Mouse (Mus musculus): Measurements from ENCODE around the gene Krtap4-7. TPM values are rescaled to one million over a fixed set of nuclear protein-coding genes. Genes with fewer than 3 reads are reported as not detected.

Gene Krtap4-7
- under 1 TPM in 1 of 2 experiments, not detected in 1; 0.16 TPM for polyA plus RNA-seq (2017; shearing (Covaris generic))

DNA sequence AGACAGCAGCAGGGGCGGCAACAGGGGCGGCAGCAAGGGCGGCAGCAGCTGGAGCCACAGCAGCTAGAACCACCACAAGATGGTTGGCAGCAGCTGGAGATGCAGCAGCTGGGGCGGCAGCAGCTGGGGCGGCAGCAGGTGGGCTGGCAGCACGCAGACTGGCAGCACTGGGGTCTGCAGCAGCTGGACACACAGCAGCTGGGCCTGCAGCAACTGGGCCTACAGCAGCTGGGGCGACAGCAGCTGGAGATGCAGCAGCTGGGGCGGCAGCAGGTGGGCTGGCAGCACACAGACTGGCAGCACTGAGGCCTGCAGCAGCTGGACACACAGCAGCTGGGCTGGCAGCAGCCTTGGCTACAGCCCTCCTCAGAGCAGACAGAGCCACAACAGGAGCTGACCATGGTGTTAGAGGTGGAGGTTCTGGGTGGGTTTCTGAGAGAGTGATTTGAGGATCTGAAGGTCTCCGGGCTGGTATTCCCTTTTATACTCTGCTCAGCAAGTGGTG lies at the start of gene Krtap4-7:
Gene Krtap4-7, minus strand, starts transcription at position 455 of the 505 bp plus-strand sequence.

DNA sequence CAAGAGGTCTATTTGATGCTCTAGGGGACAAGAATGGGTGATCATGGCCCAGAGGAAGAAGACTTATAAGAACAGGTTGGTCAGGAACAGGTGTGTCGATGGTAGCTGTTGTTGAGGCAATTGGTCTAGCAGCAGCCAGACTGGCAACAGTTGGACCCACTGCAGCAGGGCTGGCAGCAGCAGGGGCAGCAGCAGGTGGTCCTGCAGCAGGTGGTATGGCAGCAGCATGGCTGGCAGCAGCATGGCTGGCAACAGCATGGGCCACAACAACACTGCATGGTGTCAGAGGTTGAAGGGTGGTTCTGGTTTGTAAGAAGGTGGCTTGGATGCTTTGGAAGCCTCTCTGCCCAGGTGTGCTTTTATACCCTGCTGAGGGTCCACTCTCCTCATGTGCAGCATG lies 46.6 kb upstream of the Krtap4-7 start, which contains the start of gene Gm14190:
Gene Gm14190, minus strand, starts transcription at position 278 of the 400 bp plus-strand sequence.

DNA sequence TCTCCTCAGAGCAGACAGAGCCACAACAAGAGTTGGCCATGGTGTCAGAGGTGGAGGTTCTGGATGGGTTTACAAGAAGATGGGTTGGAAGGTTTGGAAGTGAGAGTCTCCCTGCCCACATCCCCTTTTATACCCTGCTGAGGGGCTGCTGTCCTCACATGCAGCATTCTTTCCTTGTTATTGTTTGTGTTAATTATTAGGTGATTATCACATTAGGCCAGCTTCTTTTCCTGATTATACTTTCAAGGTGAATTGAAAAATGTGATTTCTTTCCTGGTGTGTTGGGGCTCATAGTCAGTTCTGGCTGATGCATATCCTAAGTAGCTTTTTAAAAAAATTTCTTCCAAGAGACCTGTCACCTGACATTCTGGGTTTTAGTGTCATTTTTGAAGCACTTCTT lies 22.0 kb upstream of the Krtap4-7 start, which contains the start of gene Krtap4-6:
Gene Krtap4-6, minus strand, starts transcription at position 101 of the 400 bp plus-strand sequence.

DNA sequence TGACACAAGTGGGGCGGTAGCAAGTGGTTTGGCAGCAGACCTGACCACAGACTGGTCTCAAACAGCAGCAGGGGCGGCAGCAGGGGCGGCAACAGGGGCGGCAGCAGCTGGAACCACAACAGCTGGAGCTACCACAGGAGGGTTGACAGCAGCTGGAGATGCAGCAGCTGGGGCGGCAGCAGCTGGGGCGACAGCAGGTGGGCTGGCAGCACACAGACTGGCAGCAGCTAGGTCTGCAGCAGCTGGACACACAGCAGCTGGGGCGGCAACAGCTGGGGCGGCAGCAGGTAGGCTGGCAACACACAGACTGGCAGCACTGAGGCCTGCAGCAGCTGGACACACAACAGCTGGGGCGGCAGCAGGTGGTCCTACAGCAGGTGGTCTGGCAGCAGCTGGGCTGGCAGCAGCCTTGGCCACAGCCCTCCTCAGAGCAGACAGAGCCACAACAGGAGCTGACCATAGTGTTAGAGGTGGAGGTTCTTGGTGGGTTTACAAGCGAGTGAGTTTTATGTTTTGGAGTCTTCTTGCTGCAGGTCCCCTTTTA lies 14.7 kb upstream of the Krtap4-7 start, which contains the start of gene Gm11563:
Gene Gm11563, minus strand, starts transcription at position 494 of the 544 bp plus-strand sequence.

DNA sequence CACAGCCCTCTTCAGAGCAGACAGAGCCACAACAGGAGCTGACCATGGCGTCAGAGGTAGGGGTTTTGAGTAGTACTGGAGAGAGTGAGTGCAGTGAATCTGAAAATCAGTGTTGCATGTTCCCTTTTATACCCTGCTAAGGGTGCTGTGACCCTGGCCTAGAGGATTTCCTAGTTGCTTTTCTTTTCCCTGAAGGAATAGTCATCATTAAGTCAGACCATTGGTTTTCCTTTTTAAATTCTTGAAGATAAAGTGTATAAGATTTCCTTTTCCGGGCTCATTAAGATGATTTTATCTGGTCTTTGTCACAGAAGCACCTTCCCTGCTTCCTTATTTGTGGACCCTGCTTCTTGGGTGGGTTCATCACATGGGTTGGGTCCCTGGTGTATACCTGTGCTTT lies 6.2 kb upstream of the Krtap4-7 start, which contains the start of gene Gm11555:
Gene Gm11555, minus strand, starts transcription at position 101 of the 400 bp plus-strand sequence.

DNA sequence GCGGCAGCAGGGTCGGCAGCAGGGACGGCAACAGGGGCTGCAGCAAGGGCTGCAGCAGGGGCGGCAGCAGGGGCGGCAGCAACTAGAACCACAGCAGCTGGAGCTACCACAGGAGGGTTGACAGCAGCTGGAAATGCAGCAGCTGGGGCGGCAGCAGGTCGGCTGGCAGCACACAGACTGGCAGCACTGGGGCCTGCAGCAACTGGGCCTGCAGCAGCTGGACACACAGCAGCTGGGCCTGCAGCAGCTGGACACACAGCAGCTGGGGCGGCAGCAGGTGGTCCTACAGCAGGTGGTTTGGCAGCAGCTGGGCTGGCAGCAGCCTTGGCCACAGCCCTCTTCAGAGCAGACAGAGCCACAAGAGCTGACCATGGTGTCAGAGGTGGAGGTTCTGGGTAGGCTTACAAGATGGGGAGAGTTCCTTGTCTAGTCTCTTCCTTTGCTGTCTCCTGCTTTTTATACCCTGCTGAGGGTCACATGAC lies 9.2 kb downstream of the Krtap4-7 start, which contains the start of gene Krtap4-2:
Gene Krtap4-2, minus strand, starts transcription at position 432 of the 482 bp plus-strand sequence.

DNA sequence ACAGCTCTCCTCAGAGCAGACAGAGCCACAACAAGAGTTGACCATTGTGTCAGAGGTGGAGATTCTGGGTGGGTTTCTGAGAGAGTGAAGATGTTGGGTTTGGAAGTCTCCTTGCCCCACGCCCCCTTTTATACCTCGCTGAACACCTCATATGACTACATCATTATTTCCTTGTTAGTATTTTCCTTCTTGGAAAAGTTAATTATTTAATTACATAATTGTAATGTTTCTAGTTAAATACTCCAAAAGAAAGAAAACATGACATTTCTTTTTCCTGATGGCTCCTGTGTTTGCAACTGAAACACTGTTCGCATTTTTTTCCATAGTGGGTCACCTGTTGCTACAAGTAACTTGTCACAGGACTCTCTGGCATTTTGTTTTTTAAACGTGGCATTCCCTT lies 15.8 kb downstream of the Krtap4-7 start, which contains the start of gene Krtap4-1:
Gene Krtap4-1, minus strand, starts transcription at position 101 of the 400 bp plus-strand sequence.

DNA sequence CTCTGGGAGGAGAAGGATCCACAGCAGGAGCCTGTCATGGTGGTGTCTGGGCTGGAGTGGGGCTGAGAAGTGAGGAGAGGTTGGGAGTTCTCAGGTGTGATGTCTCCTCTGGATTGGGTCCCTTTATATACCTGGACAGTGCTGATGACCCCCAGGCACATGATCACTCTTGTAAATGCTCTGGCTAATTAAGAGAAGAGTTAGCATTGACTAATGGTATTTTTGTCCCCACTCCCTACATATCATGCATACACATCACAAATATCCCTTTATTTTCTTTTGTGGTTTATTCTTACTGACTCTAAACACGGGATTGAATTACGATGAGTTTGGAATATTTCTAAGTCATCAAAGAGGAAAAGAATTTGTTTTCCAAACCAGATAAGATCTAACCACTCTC lies 23.6 kb downstream of the Krtap4-7 start, which contains the start of gene Gm11562:
Gene Gm11562, minus strand, starts transcription at position 101 of the 400 bp plus-strand sequence.

DNA sequence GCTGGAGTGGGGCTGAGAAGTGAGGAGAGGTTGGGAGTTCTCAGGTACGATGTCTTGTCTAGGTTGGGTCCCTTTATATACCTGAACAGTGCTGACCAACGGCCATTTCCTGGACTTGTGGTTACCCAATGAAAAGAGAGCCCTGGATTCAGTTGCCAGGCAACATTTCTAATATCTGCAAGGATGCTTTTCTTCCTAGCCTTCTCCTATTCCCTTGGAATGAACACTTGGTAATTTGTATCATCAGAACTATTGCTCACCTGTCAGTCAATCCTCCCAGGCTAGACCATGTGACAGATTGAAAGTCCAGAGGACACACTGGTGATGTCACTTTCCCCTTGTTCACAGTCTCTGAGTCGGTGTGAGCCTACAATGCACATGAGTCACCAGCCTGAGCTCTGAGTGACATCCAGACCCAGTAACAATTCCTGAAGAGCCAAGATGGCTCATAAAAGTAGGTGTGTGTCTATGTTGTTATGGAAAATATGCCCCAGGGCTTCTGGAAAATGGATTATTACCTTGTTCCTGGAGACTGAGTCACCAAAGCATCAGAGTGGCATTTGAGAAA lies 29.0 kb downstream of the Krtap4-7 start, which contains the start of gene Krtap2-4:
Gene Krtap2-4, minus strand, starts transcription at position 51 of the 568 bp plus-strand sequence.

DNA sequence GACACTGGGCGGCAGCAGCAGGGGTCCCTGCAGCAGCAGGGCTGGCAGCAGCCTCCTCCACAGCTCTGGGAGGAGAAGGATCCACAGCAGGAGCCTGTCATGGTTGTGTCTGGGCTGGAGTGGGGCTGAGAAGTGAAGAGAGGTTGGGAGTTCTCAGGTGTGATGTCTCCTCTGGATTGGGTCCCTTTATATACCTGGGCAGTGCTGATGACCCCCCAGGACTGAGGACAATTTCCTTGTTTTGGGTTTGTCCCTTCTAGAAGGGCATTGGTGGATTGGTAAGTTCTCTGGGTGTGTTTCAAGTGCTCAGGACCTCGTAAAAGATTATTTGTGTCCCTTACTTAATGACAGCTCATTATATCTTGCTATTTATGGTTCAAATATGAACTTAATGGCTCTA lies 33.8 kb downstream of the Krtap4-7 start, which contains the start of gene Gm11937:
Gene Gm11937, minus strand, starts transcription at position 101 of the 400 bp plus-strand sequence.

DNA sequence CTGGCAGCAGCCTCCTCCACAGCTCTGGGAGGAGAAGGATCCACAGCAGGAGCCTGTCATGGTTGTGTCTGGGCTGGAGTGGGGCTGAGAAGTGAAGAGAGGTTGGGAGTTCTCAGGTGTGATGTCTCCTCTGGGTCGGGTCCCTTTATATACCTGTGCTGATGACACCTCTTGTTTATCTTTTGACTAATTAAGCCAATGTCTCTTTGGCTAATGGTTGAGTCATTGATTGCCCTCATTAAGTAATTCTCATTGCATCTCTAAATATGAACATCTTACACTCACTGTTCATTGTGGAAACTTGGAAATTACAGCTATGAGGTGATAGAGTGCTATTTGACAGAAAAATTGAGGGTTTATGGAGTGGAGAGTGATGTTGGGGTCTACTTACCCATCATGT lies 40.7 kb downstream of the Krtap4-7 start, which contains the start of gene Gm11938:
Gene Gm11938, minus strand, starts transcription at position 101 of the 400 bp plus-strand sequence.

DNA sequence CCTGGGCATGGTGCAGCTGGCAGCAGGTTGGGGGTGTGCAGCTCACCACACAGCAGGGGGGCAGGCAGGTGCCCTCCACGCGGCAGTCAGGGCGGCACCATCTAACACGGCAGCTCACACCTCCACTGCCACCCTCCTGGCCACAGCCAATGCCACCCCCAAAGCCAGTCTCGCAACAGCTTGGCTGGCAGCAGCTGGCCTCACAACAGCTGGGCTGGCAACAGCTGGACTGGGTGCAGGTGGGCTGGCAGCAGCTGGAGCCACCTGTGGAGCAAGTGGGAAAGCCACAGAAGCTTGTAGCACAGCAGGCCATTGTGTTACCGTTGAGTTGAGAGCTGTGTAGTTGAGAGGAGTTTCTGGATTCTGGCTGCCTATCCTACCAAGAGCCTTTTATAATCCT lies 46.1 kb downstream of the Krtap4-7 start, which contains the start of gene Krtap9-3:
Gene Krtap9-3, minus strand, starts transcription at position 364 of the 400 bp plus-strand sequence.

Other genes starting within 250 kb of the Krtap4-7 start
- under 1 TPM in 1 of 2 experiments, not detected in 1; 0.22 TPM for gene Krt12, start 221.8 kb downstream of the Krtap4-7 start, polyA plus RNA-seq (2017; shearing (Covaris generic))
- under 1 TPM in 1 of 2 experiments, not detected in 1; 0.15 TPM for gene Krt20, start 205.9 kb downstream of the Krtap4-7 start, polyA plus RNA-seq (2017; shearing (Covaris generic))
- gene Krt23, start 151.0 kb downstream of the Krtap4-7 start, polyA plus RNA-seq (2017; shearing (Covaris generic)) = under 1 TPM; 0.71 to 0.82 TPM
- gene Krt39, start 122.8 kb downstream of the Krtap4-7 start, polyA plus RNA-seq (2017; shearing (Covaris generic)) = not detected
- gene Krt40, start 100.9 kb downstream of the Krtap4-7 start, polyA plus RNA-seq (2017; shearing (Covaris generic)) = not detected
- not detected for gene Krtap3-3, start 93.2 kb downstream of the Krtap4-7 start, polyA plus RNA-seq (2017; shearing (Covaris generic))
- gene Krtap3-2, start 87.2 kb downstream of the Krtap4-7 start, polyA plus RNA-seq (2017; shearing (Covaris generic)) = 1 to 10 TPM in 1 of 2 experiments, not detected in 1; 3.5 TPM
- gene Gm11939, start 84.6 kb downstream of the Krtap4-7 start, polyA plus RNA-seq (2017; shearing (Covaris generic)) = under 1 TPM in 1 of 2 experiments, not detected in 1; 0.60 TPM
- not detected for gene Krtap3-1, start 77.5 kb downstream of the Krtap4-7 start, polyA plus RNA-seq (2017; shearing (Covaris generic))
- gene Krtap1-5, start 63.1 kb downstream of the Krtap4-7 start, polyA plus RNA-seq (2017; shearing (Covaris generic)) = under 1 TPM in 1 of 2 experiments, not detected in 1; 0.55 TPM
- gene Krtap1-4, start 60.4 kb downstream of the Krtap4-7 start, polyA plus RNA-seq (2017; shearing (Covaris generic)) = 1 to 10 TPM in 1 of 2 experiments, under 1 TPM in 1; 0.61 to 1.2 TPM
- gene Krtap1-3, start 52.8 kb downstream of the Krtap4-7 start, polyA plus RNA-seq (2017; shearing (Covaris generic)) = not detected
- gene Krtap9-3, start 46.0 kb downstream of the Krtap4-7 start, polyA plus RNA-seq (2017; shearing (Covaris generic)) = under 1 TPM in 1 of 2 experiments, not detected in 1; 0.31 TPM
- not detected for gene Gm11938, start 40.8 kb downstream of the Krtap4-7 start, polyA plus RNA-seq (2017; shearing (Covaris generic))
- gene Gm11937, start 33.9 kb downstream of the Krtap4-7 start, polyA plus RNA-seq (2017; shearing (Covaris generic)) = not detected
- not detected for gene Krtap2-4, start 29.2 kb downstream of the Krtap4-7 start, polyA plus RNA-seq (2017; shearing (Covaris generic))
- not detected for gene Gm11562, start 23.7 kb downstream of the Krtap4-7 start, polyA plus RNA-seq (2017; shearing (Covaris generic))
- gene Krtap4-1, start 15.9 kb downstream of the Krtap4-7 start, polyA plus RNA-seq (2017; shearing (Covaris generic)) = under 1 TPM in 1 of 2 experiments, not detected in 1; 0.20 TPM
- gene Krtap4-2, start 9.0 kb downstream of the Krtap4-7 start, polyA plus RNA-seq (2017; shearing (Covaris generic)) = not detected
- not detected for gene Gm11555, start 6.1 kb upstream of the Krtap4-7 start, polyA plus RNA-seq (2017; shearing (Covaris generic))
- not detected for gene Gm11563, start 14.9 kb upstream of the Krtap4-7 start, polyA plus RNA-seq (2017; shearing (Covaris generic))
- gene Krtap4-6, start 21.9 kb upstream of the Krtap4-7 start, polyA plus RNA-seq (2017; shearing (Covaris generic)) = not detected
- not detected for gene Gm14190, start 46.7 kb upstream of the Krtap4-7 start, polyA plus RNA-seq (2017; shearing (Covaris generic))
- gene Gm14180, start 90.2 kb upstream of the Krtap4-7 start, polyA plus RNA-seq (2017; shearing (Covaris generic)) = not detected
- not detected for gene Gm11595, start 128.8 kb upstream of the Krtap4-7 start, polyA plus RNA-seq (2017; shearing (Covaris generic))
- gene Krtap4-8, start 136.6 kb upstream of the Krtap4-7 start, polyA plus RNA-seq (2017; shearing (Covaris generic)) = under 1 TPM in 1 of 2 experiments, not detected in 1; 0.24 TPM
- under 1 TPM in 1 of 2 experiments, not detected in 1; 0.28 TPM for gene Krtap4-9, start 141.1 kb upstream of the Krtap4-7 start, polyA plus RNA-seq (2017; shearing (Covaris generic))
- not detected for gene Gm11596, start 149.4 kb upstream of the Krtap4-7 start, polyA plus RNA-seq (2017; shearing (Covaris generic))
- gene Gm11569, start 154.8 kb upstream of the Krtap4-7 start, polyA plus RNA-seq (2017; shearing (Covaris generic)) = not detected
- gene Gm11554, start 160.4 kb upstream of the Krtap4-7 start, polyA plus RNA-seq (2017; shearing (Covaris generic)) = not detected
- not detected for gene Krtap4-13, start 165.8 kb upstream of the Krtap4-7 start, polyA plus RNA-seq (2017; shearing (Covaris generic))
- not detected for gene Gm11564, start 171.6 kb upstream of the Krtap4-7 start, polyA plus RNA-seq (2017; shearing (Covaris generic))
- gene 2300003K06Rik, start 194.0 kb upstream of the Krtap4-7 start, polyA plus RNA-seq (2017; shearing (Covaris generic)) = not detected
- gene Krtap4-16, start 207.5 kb upstream of the Krtap4-7 start, polyA plus RNA-seq (2017; shearing (Covaris generic)) = under 1 TPM in 1 of 2 experiments, not detected in 1; 0.60 TPM
- gene Gm11568, start 213.8 kb upstream of the Krtap4-7 start, polyA plus RNA-seq (2017; shearing (Covaris generic)) = not detected
- gene Gm11559, start 220.4 kb upstream of the Krtap4-7 start, polyA plus RNA-seq (2017; shearing (Covaris generic)) = not detected
- not detected for gene Krtap9-1, start 229.3 kb upstream of the Krtap4-7 start, polyA plus RNA-seq (2017; shearing (Covaris generic))
- gene Gm11567, start 235.1 kb upstream of the Krtap4-7 start, polyA plus RNA-seq (2017; shearing (Covaris generic)) = not detected